Mouse (Mus musculus) adrenal gland, adult 2 months (tissue): ENCODE measurements around the gene Areg. TPM values are rescaled to one million over a fixed set of nuclear protein-coding genes. Genes with fewer than 3 reads are reported as not detected.

Experiments
- DNase-seq: peaks from one replicate; pipeline ENCODE4 v3.0.0; 2021
- polyA plus RNA-seq: library from polyadenylated mRNA; depleted of rRNA; stranded (reverse); fragments of >200 nt; gene quantifications from 2 replicates; pipeline ENCODE4 v1.2.3, GENCODE M21; 2012; rRNA removed
- total RNA-seq, 2 experiments: library from RNA; stranded (reverse); gene quantifications; 2 replicates each; pipeline ENCODE4 v1.2.3; 2021

Areg gene
- total and polyA plus RNA-seq, 3 experiments = not detected

- DNase-seq = no peak
Observed at GRCm38 (mm10) chr5:91166601-91167000, 27.2 kb downstream of the Areg start.

- no peak for DNase-seq
Observed at GRCm38 (mm10) chr5:91176397-91176796, 37.0 kb downstream of the Areg start.

- no peak for DNase-seq
Observed at GRCm38 (mm10) chr5:91194572-91194971, 55.2 kb downstream of the Areg start.

Other genes with a start within 250 kb of the Areg start
- under 1 TPM; 0.40 to 0.73 TPM for gene Cxcl1, start 248.4 kb upstream of the Areg start, total RNA-seq
- gene Cxcl1, start 248.4 kb upstream of the Areg start, polyA plus RNA-seq = 1.8 and 3.8 TPM in 2 replicates
- gene Cxcl2, start 235.7 kb upstream of the Areg start, total RNA-seq = under 1 TPM in 1 of 2 experiments, not detected in 1; 0.35 TPM
- 1.9 TPM in 2 replicates for gene Cxcl2, start 235.7 kb upstream of the Areg start, polyA plus RNA-seq
- gene Mthfd2l, start 208.5 kb upstream of the Areg start, total RNA-seq = 10 to 100 TPM; 14.2 to 20.4 TPM
- 29.0 and 64.4 TPM in 2 replicates for gene Mthfd2l, start 208.5 kb upstream of the Areg start, polyA plus RNA-seq
- not detected for gene Epgn, start 112.1 kb upstream of the Areg start, total RNA-seq
- not detected in 2 replicates for gene Epgn, start 112.1 kb upstream of the Areg start, polyA plus RNA-seq
- gene Ereg, start 65.0 kb upstream of the Areg start, total RNA-seq = not detected
- gene Ereg, start 65.0 kb upstream of the Areg start, polyA plus RNA-seq = not detected in 2 replicates